11 mouse cellular contexts compared by ENCODE assay signal in genomic region chr1:155576432-155576831, GRCm38 (mm10). TPM values are rescaled to one million over a fixed set of nuclear protein-coding genes. Genes with fewer than 3 reads are reported as not detected.
A peak's percentile ranks its signal among the peaks of the same experiment; 100 is the strongest.
DNase-seq lines count a peak whose midpoint lies in the region; ATAC-seq and TF ChIP-seq lines count a peak whose summit lies in the region.
"Had no signal": no experiment of that assay in that cellular context is flagged by ENCODE, and none has a peak within 500 bp of the region (broad histone marks: within the 10 kb centered on the region; RNA-seq: fewer than 3 reads in every experiment).

No protein-coding gene starts in this region.

- no peaks in the 10 kb centered on the region for H3K27me3 ChIP-seq in intestine, embryonic 14.5 days (replicated peaks; ENCODE audit: control insufficient read depth, insufficient read depth, low read length)
- H3K27me3 ChIP-seq in intestine, embryonic 16.5 days (replicated peaks; ENCODE audit: control insufficient read depth, insufficient read depth, low read length) = no peaks in the 10 kb centered on the region
- no peaks in the 10 kb centered on the region for H3K27me3 ChIP-seq in E14TG2a.4 (ENCODE audit: insufficient read depth, low read length)
- no peaks in the 10 kb centered on the region for H3K27me3 ChIP-seq in limb, embryonic 11.5 days (ENCODE audit: control insufficient read depth, insufficient read depth, low read length)
- no peaks in the 10 kb centered on the region for H3K27me3 ChIP-seq in neural tube, embryonic 14.5 days (ENCODE audit: control insufficient read depth, insufficient read depth, low read length)
- H3K27me3 ChIP-seq: embryonic facial prominence, embryonic 12.5 days; limb, embryonic 15.5 days; stomach, embryonic 15.5 days had no signal

- no peaks in the 10 kb centered on the region for H3K4me1 ChIP-seq in intestine, embryonic 14.5 days (replicated peaks; ENCODE audit: control insufficient read depth, insufficient read depth, low read length)
- H3K4me1 ChIP-seq in intestine, embryonic 16.5 days (ENCODE audit: control insufficient read depth, insufficient read depth, low read length) = no peaks in the 10 kb centered on the region
- H3K4me1 ChIP-seq in E14TG2a.4 (replicated peaks; ENCODE audit: low read depth, low read length) = peaks cover 10% of the 10 kb centered on the region
- H3K4me1 ChIP-seq in limb, embryonic 11.5 days (ENCODE audit: control insufficient read depth, insufficient read depth, low read length) = no peaks in the 10 kb centered on the region
- no peaks in the 10 kb centered on the region for H3K4me1 ChIP-seq in neural tube, embryonic 14.5 days (ENCODE audit: control insufficient read depth, insufficient read depth, low read length)
- H3K4me1 ChIP-seq: embryonic facial prominence, embryonic 12.5 days; limb, embryonic 15.5 days; stomach, embryonic 15.5 days had no signal

- no peak for DNase-seq in intestine, embryonic 14.5 days (ENCODE audit: low spot score)
- DNase-seq in cerebellum, adult 18-20 months = peak; percentile 37 to 60
- DNase-seq in heart, postnatal 4 days = peak; percentile 40
- DNase-seq in limb, embryonic 11.5 days (ENCODE audit: low spot score) = peak; percentile 64
- DNase-seq in gastrocnemius, postnatal 10 days = no peak

- TF ChIP-seq CTCF in E14TG2a.4 (conservative IDR thresholded peaks at IDR 0.05; ENCODE audit: low read length) = peak; percentile 72

- H3K4me2 ChIP-seq in intestine, embryonic 14.5 days (ENCODE audit: low read length) = no peak overlapping the region
- no peak overlapping the region for H3K4me2 ChIP-seq in intestine, embryonic 16.5 days (ENCODE audit: low read depth, low read length)
- H3K4me2 ChIP-seq in limb, embryonic 11.5 days (ENCODE audit: low read depth, severe bottlenecking) = no peak overlapping the region
- H3K4me2 ChIP-seq in neural tube, embryonic 14.5 days (ENCODE audit: low read depth, low read length) = no peak overlapping the region
- H3K4me2 ChIP-seq: embryonic facial prominence, embryonic 12.5 days; limb, embryonic 15.5 days; stomach, embryonic 15.5 days had no signal

- 34% methylated on average over 2 of the region's 2 CpGs for WGBS in intestine, embryonic 14.5 days
- 24% methylated on average over 2 of the region's 2 CpGs for WGBS in intestine, embryonic 16.5 days
- WGBS in limb, embryonic 11.5 days = 36% methylated on average over 2 of the region's 2 CpGs
- 27% methylated on average over 2 of the region's 2 CpGs for WGBS in neural tube, embryonic 14.5 days

- H3K4me3 ChIP-seq in intestine, embryonic 14.5 days (ENCODE audit: low read depth, low read length) = no peak overlapping the region
- no peak overlapping the region for H3K4me3 ChIP-seq in intestine, embryonic 16.5 days (ENCODE audit: low read length)
- no peak overlapping the region for H3K4me3 ChIP-seq in E14TG2a.4 (replicated peaks; ENCODE audit: low read length)
- H3K4me3 ChIP-seq in limb, embryonic 11.5 days (ENCODE audit: low read depth, low read length) = no peak overlapping the region
- no peak overlapping the region for H3K4me3 ChIP-seq in neural tube, embryonic 14.5 days (ENCODE audit: low read depth, low read length)
- H3K4me3 ChIP-seq: embryonic facial prominence, embryonic 12.5 days; limb, embryonic 15.5 days; stomach, embryonic 15.5 days had no signal

- H3K9ac ChIP-seq in intestine, embryonic 14.5 days (ENCODE audit: low read length) = no peak overlapping the region
- no peak overlapping the region for H3K9ac ChIP-seq in intestine, embryonic 16.5 days (ENCODE audit: low read depth, low read length)
- no peak overlapping the region for H3K9ac ChIP-seq in limb, embryonic 11.5 days (ENCODE audit: low read length)
- H3K9ac ChIP-seq in neural tube, embryonic 14.5 days (replicated peaks; ENCODE audit: low read depth, low read length) = no peak overlapping the region
- H3K9ac ChIP-seq: embryonic facial prominence, embryonic 12.5 days; limb, embryonic 15.5 days; stomach, embryonic 15.5 days had no signal

- peaks cover 18% of the 10 kb centered on the region for H3K36me3 ChIP-seq in intestine, embryonic 14.5 days (ENCODE audit: control insufficient read depth, insufficient read depth, low read length)
- H3K36me3 ChIP-seq in intestine, embryonic 16.5 days (ENCODE audit: control insufficient read depth, insufficient read depth, low read length) = no peaks in the 10 kb centered on the region
- H3K36me3 ChIP-seq in E14TG2a.4 (ENCODE audit: insufficient read depth, low read length) = peaks cover 18% of the 10 kb centered on the region
- H3K36me3 ChIP-seq in limb, embryonic 11.5 days (ENCODE audit: control insufficient read depth, insufficient read depth, low read length) = no peaks in the 10 kb centered on the region
- no peaks in the 10 kb centered on the region for H3K36me3 ChIP-seq in neural tube, embryonic 14.5 days (ENCODE audit: control insufficient read depth, insufficient read depth, low read length)
- H3K36me3 ChIP-seq: stomach, embryonic 15.5 days had no signal

- H3K9me3 ChIP-seq in intestine, embryonic 14.5 days (ENCODE audit: control insufficient read depth, low read length) = no peaks in the 10 kb centered on the region
- no peaks in the 10 kb centered on the region for H3K9me3 ChIP-seq in intestine, embryonic 16.5 days (ENCODE audit: control insufficient read depth, low read length)
- H3K9me3 ChIP-seq in E14TG2a.4 (ENCODE audit: low read length) = no peaks in the 10 kb centered on the region
- H3K9me3 ChIP-seq in limb, embryonic 11.5 days (ENCODE audit: control insufficient read depth, low read length) = no peaks in the 10 kb centered on the region
- H3K9me3 ChIP-seq in neural tube, embryonic 14.5 days (ENCODE audit: control insufficient read depth, low read length) = no peaks in the 10 kb centered on the region
- H3K9me3 ChIP-seq: embryonic facial prominence, embryonic 12.5 days; limb, embryonic 15.5 days; stomach, embryonic 15.5 days had no signal

- H3K27ac ChIP-seq in intestine, embryonic 14.5 days (ENCODE audit: low read depth) = no peak overlapping the region
- H3K27ac ChIP-seq in intestine, embryonic 16.5 days (ENCODE audit: low read length) = no peak overlapping the region
- no peak overlapping the region for H3K27ac ChIP-seq in limb, embryonic 11.5 days (replicated peaks; ENCODE audit: low read depth, low read length)
- no peak overlapping the region for H3K27ac ChIP-seq in neural tube, embryonic 14.5 days (ENCODE audit: low read depth, low read length)
- H3K27ac ChIP-seq: embryonic facial prominence, embryonic 12.5 days; limb, embryonic 15.5 days; stomach, embryonic 15.5 days had no signal

- 0 out of 2 replicates have a peak, but pooled peaks have one; percentile 70 for ATAC-seq in intestine, embryonic 14.5 days (replicated peaks; ENCODE audit: low FRiP score, low TSS enrichment, low read depth)
- no peak for ATAC-seq in intestine, embryonic 16.5 days
- ATAC-seq in limb, embryonic 11.5 days (ENCODE audit: insufficient number of reproducible peaks, low FRiP score, low TSS enrichment, low read depth) = no peak
- ATAC-seq in neural tube, embryonic 14.5 days (ENCODE audit: low read depth) = peak; percentile 31; the same call in 1 of the 2 replicates

RNA-seq across cellular contexts. Expression of gene Acbd6, which starts 18.5 kb away (rescaled TPM):
- 69.1 and 70.4 TPM in 2 replicates for polyA plus RNA-seq in intestine, embryonic 14.5 days (2014; fragmentation: Nextera tagmentation; extraction: Ambion mirVana)
- polyA plus RNA-seq in intestine, embryonic 16.5 days (2015; fragmentation: Nextera tagmentation; extraction: Ambion mirVana) = 48.2 and 49.1 TPM in 2 replicates
- total RNA-seq in heart, postnatal 4 days (2021) = 10 to 100 TPM; 66.1 to 67.6 TPM
- 92.8 and 97.8 TPM in 2 replicates for polyA plus RNA-seq in limb, embryonic 11.5 days (2014; fragmentation: Nextera tagmentation; extraction: Ambion mirVana)
- polyA plus RNA-seq in neural tube, embryonic 14.5 days (2014; fragmentation: Nextera tagmentation; extraction: Ambion mirVana) = 103 and 108 TPM in 2 replicates
- total RNA-seq in gastrocnemius, postnatal 10 days (2021) = 10 to 100 TPM; 56.2 to 59.8 TPM

Comparison
In these comparisons a context has a peak if more than half of its experiments do, and no peak if none do; other contexts are left out.
1. ATAC-seq: peak in intestine, embryonic 14.5 days (single experiment) and neural tube, embryonic 14.5 days (single experiment); none in intestine, embryonic 16.5 days (single experiment) and limb, embryonic 11.5 days (single experiment).
2. DNase-seq: peak in cerebellum, adult 18-20 months (2 of 2), heart, postnatal 4 days (single experiment) and limb, embryonic 11.5 days (single experiment); none in intestine, embryonic 14.5 days (single experiment) and gastrocnemius, postnatal 10 days (single experiment).